7 mouse cellular contexts compared by ENCODE assay signal in the genomic region with DNA sequence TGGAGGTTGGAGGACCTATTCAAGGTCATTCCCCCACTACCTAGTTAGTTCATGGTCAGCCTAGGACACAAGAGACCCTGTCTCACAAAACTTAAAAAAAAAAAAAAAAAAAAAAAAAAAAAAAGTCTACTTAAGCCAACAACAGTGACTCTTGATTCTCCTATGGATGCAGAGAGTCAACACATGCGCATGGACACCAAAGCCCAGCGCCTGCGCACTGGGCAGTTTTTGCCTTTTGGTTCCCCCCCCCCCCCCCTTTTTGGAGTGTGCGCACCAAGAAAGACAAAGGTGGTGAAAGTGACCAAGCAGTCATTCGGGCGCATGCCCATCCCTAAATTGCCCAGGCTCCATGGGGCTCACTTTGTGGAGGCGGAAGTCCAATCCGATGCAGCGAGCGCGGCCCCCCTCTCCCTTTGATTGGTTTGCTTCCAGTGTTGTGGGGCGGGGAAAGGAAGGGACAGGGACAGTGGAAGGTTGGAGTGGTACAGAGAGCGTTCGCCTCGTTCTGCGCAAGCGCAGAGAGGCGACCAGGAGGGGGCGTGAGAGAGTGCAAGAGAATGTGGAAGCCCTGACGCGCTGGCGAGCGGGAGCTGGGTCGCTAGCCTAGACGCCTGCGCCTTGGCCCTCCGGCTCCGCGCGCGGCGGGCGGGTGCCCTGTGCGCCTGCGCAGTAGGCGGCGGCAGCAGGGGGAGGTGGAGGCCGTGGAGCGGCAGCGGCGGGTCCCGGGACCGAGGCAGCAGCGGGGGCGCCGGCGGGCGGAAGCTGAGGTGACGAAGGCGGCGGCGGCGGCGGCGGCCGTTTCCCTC. TPM values are rescaled to one million over a fixed set of nuclear protein-coding genes. Genes with fewer than 3 reads are reported as not detected.
DNase-seq lines count a peak whose midpoint lies in the region; ATAC-seq and TF ChIP-seq lines count a peak whose summit lies in the region.

Gene Fxr2 (plus strand): TSS at position 707 of the 806 bp plus-strand sequence.

- intact Hi-C loops in left cerebral cortex, postnatal 4 days (cut with DNase I) = no loop called here

- WGBS in embryonic facial prominence, embryonic 10.5 days = under 1% methylated on average over 55 of the region's 56 CpGs
- WGBS in intestine, postnatal 0 days = under 1% methylated on average over 25 of the region's 56 CpGs
- WGBS in midbrain, embryonic 12.5 days = 1% methylated on average over 43 of the region's 56 CpGs
- WGBS in small intestine, adult 2 months = 0% methylated on average over 35 of the region's 56 CpGs

- peak; percentile 100 for DNase-seq in adrenal gland, postnatal 10 days
- peak; percentile 100 for DNase-seq in embryonic facial prominence, embryonic 10.5 days (ENCODE audit: low spot score)
- peak; percentile 97 for DNase-seq in gonadal fat pad, adult 2 months (ENCODE audit: low read depth)
- DNase-seq in left cerebral cortex, postnatal 4 days = peak; percentile 100

- peak within 1 kb of the TSS; percentile 99 for H3K4me3 ChIP-seq in embryonic facial prominence, embryonic 10.5 days
- peak within 1 kb of the TSS; percentile 89 for H3K4me3 ChIP-seq in intestine, postnatal 0 days (ENCODE audit: low read depth, low read length)
- H3K4me3 ChIP-seq in midbrain, embryonic 12.5 days = peak within 1 kb of the TSS; percentile 99
- peak within 1 kb of the TSS; percentile 86 for H3K4me3 ChIP-seq in small intestine, adult 2 months (ENCODE audit: low read depth, low read length)

- TF ChIP-seq POLR2A in small intestine, adult 2 months (IDR thresholded peaks at IDR 0.05; ENCODE audit: low read depth, low read length) = peak; percentile 55

- peak within 1 kb of the TSS; percentile 70 for H3K4me2 ChIP-seq in intestine, postnatal 0 days (replicated peaks; ENCODE audit: low read depth)
- H3K4me2 ChIP-seq in midbrain, embryonic 12.5 days (replicated peaks) = peak within 1 kb of the TSS; percentile 80

- H3K36me3 ChIP-seq in embryonic facial prominence, embryonic 10.5 days (replicated peaks) = peaks cover 32% of the 10 kb centered on the region
- H3K36me3 ChIP-seq in intestine, postnatal 0 days (ENCODE audit: control insufficient read depth, insufficient read depth) = no peaks in the 10 kb centered on the region
- H3K36me3 ChIP-seq in midbrain, embryonic 12.5 days = peaks cover 2% of the 10 kb centered on the region
- no peaks in the 10 kb centered on the region; the same call in 1 of the 2 replicates for H3K36me3 ChIP-seq in small intestine, adult 2 months (ENCODE audit: control insufficient read depth, insufficient read depth, low read length)

- H3K4me1 ChIP-seq in embryonic facial prominence, embryonic 10.5 days = peaks cover 28% of the 10 kb centered on the region
- H3K4me1 ChIP-seq in intestine, postnatal 0 days (replicated peaks; ENCODE audit: control insufficient read depth, insufficient read depth, low read length) = peaks cover 5% of the 10 kb centered on the region; the same call in 1 of the 2 replicates
- peaks cover 21% of the 10 kb centered on the region for H3K4me1 ChIP-seq in midbrain, embryonic 12.5 days
- H3K4me1 ChIP-seq in small intestine, adult 2 months (ENCODE audit: control insufficient read depth, insufficient read depth, insufficient read length, low read length) = no peaks in the 10 kb centered on the region

- ATAC-seq in intestine, postnatal 0 days = peak; percentile 98
- peak; percentile 99 for ATAC-seq in midbrain, embryonic 12.5 days (ENCODE audit: low FRiP score, low read depth)

- H3K27me3 ChIP-seq in embryonic facial prominence, embryonic 10.5 days (replicated peaks; ENCODE audit: low read depth, poor library complexity, severe bottlenecking) = no peaks in the 10 kb centered on the region
- H3K27me3 ChIP-seq in intestine, postnatal 0 days (replicated peaks; ENCODE audit: control insufficient read depth, insufficient read depth, low read length) = no peaks in the 10 kb centered on the region
- H3K27me3 ChIP-seq in midbrain, embryonic 12.5 days = no peaks in the 10 kb centered on the region
- H3K27me3 ChIP-seq in small intestine, adult 2 months (ENCODE audit: control insufficient read depth, insufficient read depth, low read length) = no peaks in the 10 kb centered on the region

- H3K9me3 ChIP-seq in embryonic facial prominence, embryonic 10.5 days = no peaks in the 10 kb centered on the region
- H3K9me3 ChIP-seq in intestine, postnatal 0 days (ENCODE audit: control insufficient read depth) = no peaks in the 10 kb centered on the region
- H3K9me3 ChIP-seq in midbrain, embryonic 12.5 days = no peaks in the 10 kb centered on the region

- H3K27ac ChIP-seq in embryonic facial prominence, embryonic 10.5 days (replicated peaks) = peak within 1 kb of the TSS; percentile 98
- H3K27ac ChIP-seq in intestine, postnatal 0 days (ENCODE audit: low read depth, low read length) = peak within 1 kb of the TSS; percentile 89
- H3K27ac ChIP-seq in midbrain, embryonic 12.5 days (replicated peaks) = peak within 1 kb of the TSS; percentile 98
- H3K27ac ChIP-seq in small intestine, adult 2 months (ENCODE audit: insufficient read depth, low read depth, low read length) = peak within 1 kb of the TSS; percentile 41

- TF ChIP-seq CTCF in intestine, postnatal 0 days (IDR thresholded peaks at IDR 0.05; ENCODE audit: low read depth) = peak; percentile 96
- TF ChIP-seq CTCF in small intestine, adult 2 months (IDR thresholded peaks at IDR 0.05; ENCODE audit: extremely low read depth, insufficient read length, insufficient replicate concordance, low read depth, low read length) = peak; percentile 84

- H3K9ac ChIP-seq in intestine, postnatal 0 days (ENCODE audit: low read depth, low read length) = peak within 1 kb of the TSS; percentile 90
- H3K9ac ChIP-seq in midbrain, embryonic 12.5 days (replicated peaks) = peak within 1 kb of the TSS; percentile 96

RNA-seq across cellular contexts. Expression of gene Fxr2, which starts in this region (rescaled TPM):
- total RNA-seq in adrenal gland, postnatal 10 days (2021) = 10 to 100 TPM; 61.9 to 80.2 TPM
- polyA plus RNA-seq in embryonic facial prominence, embryonic 10.5 days (2016; fragmentation: Nextera tagmentation; extraction: Ambion mirVana) = 45.2 and 45.5 TPM in 2 replicates
- polyA plus RNA-seq in gonadal fat pad, adult 2 months (2012; rRNA removed) = 69.7 and 80.8 TPM in 2 replicates
- 9.8 and 10.8 TPM in 2 replicates for polyA plus RNA-seq in intestine, postnatal 0 days (2015; fragmentation: Nextera tagmentation; extraction: Ambion mirVana)
- 100 to 1,000 TPM in 1 of 2 experiments, 10 to 100 TPM in 1; 98.2 to 107 TPM for total RNA-seq in left cerebral cortex, postnatal 4 days (2021)
- polyA plus RNA-seq in midbrain, embryonic 12.5 days (2016; fragmentation: Nextera tagmentation; extraction: Ambion mirVana) = 59.2 and 67.1 TPM in 2 replicates
- polyA plus RNA-seq in small intestine, adult 2 months (2012; rRNA removed) = 13.4 and 29.2 TPM in 2 replicates

Comparison
In these comparisons a context has a peak if more than half of its experiments do, and no peak if none do; other contexts are left out.
1. Peak in every context shown above with its lines: DNase-seq, ATAC-seq, H3K4me3 ChIP-seq and H3K27ac ChIP-seq.
2. H3K27ac ChIP-seq: peak in every context shown above with its lines; median percentile 98 in embryonic facial prominence, embryonic 10.5 days; 98 in midbrain, embryonic 12.5 days; 89 in intestine, postnatal 0 days; 41 in small intestine, adult 2 months.